Mouse (Mus musculus) embryonic facial prominence, embryonic 12.5 days (tissue): Measurements from ENCODE around the gene Kbtbd2. TPM values are rescaled to one million over a fixed set of nuclear protein-coding genes. Genes with fewer than 3 reads are reported as not detected.

ENCODE experiments used
- ATAC-seq: fragments of 200-750 bp; cut with Nextera tagmentation; 2 replicates; pipeline ENCODE4 v1.8.0; 2017; ENCODE audit not compliant: insufficient number of reproducible peaks, insufficient read depth, low FRiP score, low TSS enrichment
- H3K27ac ChIP-seq: fragments of 300-500 bp; sonication (generic); 2 replicates; pipeline ENCODE4 v1.5.1; 2016; ENCODE audit warnings: mild to moderate bottlenecking
- H3K27me3 ChIP-seq: fragments of 300-500 bp; sonication (generic); 2 replicates; pipeline ENCODE4 v1.6.1; 2016; ENCODE audit warnings: mild to moderate bottlenecking, moderate library complexity
- H3K36me3 ChIP-seq: fragments of 300-500 bp; sonication (generic); 2 replicates; pipeline ENCODE4 v1.6.1; 2016; ENCODE audit warnings: mild to moderate bottlenecking
- H3K4me1 ChIP-seq: fragments of 300-500 bp; sonication (generic); 2 replicates; pipeline ENCODE4 v1.6.1; 2016
- H3K4me2 ChIP-seq: fragments of 300-500 bp; sonication (generic); replicated peaks from 2 replicates; pipeline ENCODE4 v1.6.1; 2016; ENCODE audit warnings: mild to moderate bottlenecking, moderate library complexity
- H3K4me3 ChIP-seq: fragments of 300-500 bp; sonication (generic); 2 replicates; pipeline ENCODE4 v1.5.1; 2016; ENCODE audit warnings: mild to moderate bottlenecking
- H3K9ac ChIP-seq: fragments of 300-500 bp; sonication (generic); 2 replicates; pipeline ENCODE4 v1.6.1; 2016; ENCODE audit warnings: mild to moderate bottlenecking, moderate library complexity
- H3K9me3 ChIP-seq: fragments of 300-500 bp; sonication (generic); 2 replicates; pipeline ENCODE4 v1.6.1; 2016; ENCODE audit warnings: mild to moderate bottlenecking, moderate library complexity
- WGBS: fragments of 180-500 bp; shearing (Covaris S2); methylation state at CpG from one replicate; pipeline ENCODE4 v1.1.7; 2016; 5-methylcytosine and 5-hydroxymethylcytosine counted together
- polyA plus RNA-seq: library from polyadenylated mRNA; unstranded; fragments of >200 nt; fragmentation: Nextera tagmentation; extraction: Ambion mirVana; gene quantifications from 2 replicates; pipeline ENCODE4 v1.2.1, GENCODE M21; 2016

Kbtbd2 gene
- polyA plus RNA-seq, 1 experiment from 2014 or later, result 45.6 TPM

- H3K4me1 ChIP-seq, result no peaks in the 10 kb centered on the region
- no peak overlapping the region for H3K4me2 ChIP-seq
- WGBS, result 77% methylated on average over 2 of the region's 2 CpGs
- no peak for ATAC-seq
- no peaks in the 10 kb centered on the region for H3K27me3 ChIP-seq
- no peak overlapping the region for H3K9ac ChIP-seq
- no peaks in the 10 kb centered on the region for H3K36me3 ChIP-seq
- H3K27ac ChIP-seq, result no peak overlapping the region
- H3K9me3 ChIP-seq, result no peaks in the 10 kb centered on the region
- no peak overlapping the region for H3K4me3 ChIP-seq
These were observed 21.5 kb upstream of the Kbtbd2 start for GRCm38 (mm10) chr6:56819124-56819487.

- Histone ChIP-seq H3K4me3 (no peak overlapping the region), H3K9me3 (no peaks in the 10 kb centered on the region), H3K4me2 (no peak overlapping the region), H3K36me3 (no peaks in the 10 kb centered on the region), H3K27ac (no peak overlapping the region), H3K27me3 (no peaks in the 10 kb centered on the region), H3K9ac (no peak overlapping the region), H3K4me1 (no peaks in the 10 kb centered on the region)
- WGBS, result 76% methylated on average over 5 of the region's 5 CpGs
- ATAC-seq, result no peak
These were observed 21.0 kb upstream of the Kbtbd2 start for GRCm38 (mm10) chr6:56818436-56819123.

- 52% methylated on average over 2 of the region's 2 CpGs for WGBS
- Histone ChIP-seq H3K9ac (no peak overlapping the region), H3K36me3 (no peaks in the 10 kb centered on the region), H3K4me2 (no peak overlapping the region), H3K4me3 (no peak overlapping the region), H3K4me1 (no peaks in the 10 kb centered on the region), H3K27ac (no peak overlapping the region), H3K27me3 (no peaks in the 10 kb centered on the region), H3K9me3 (no peaks in the 10 kb centered on the region)
- no peak for ATAC-seq
These were observed 15.7 kb upstream of the Kbtbd2 start for GRCm38 (mm10) chr6:56813332-56813731.

GRCm38 (mm10) chr6:56808656-56809055 is 11.0 kb upstream of the Kbtbd2 start:
- H3K4me1 ChIP-seq, result no peaks in the 10 kb centered on the region
- H3K9ac ChIP-seq, result no peak overlapping the region
- no peak overlapping the region for H3K4me3 ChIP-seq
- no peaks in the 10 kb centered on the region for H3K27me3 ChIP-seq
- H3K27ac ChIP-seq, result no peak overlapping the region
- 11% methylated on average over 3 of the region's 3 CpGs for WGBS
- H3K4me2 ChIP-seq, result no peak overlapping the region
- ATAC-seq, result 0 out of 2 replicates have a peak, but pooled peaks have one; percentile 67
- H3K9me3 ChIP-seq, result no peaks in the 10 kb centered on the region
- H3K36me3 ChIP-seq, result no peaks in the 10 kb centered on the region

- no peaks in the 10 kb centered on the region for H3K36me3 ChIP-seq
These were observed 8.6 kb upstream of the Kbtbd2 start for GRCm38 (mm10) chr6:56806195-56806594.

GRCm38 (mm10) chr6:56805026-56805425 is 7.4 kb upstream of the Kbtbd2 start:
- ATAC-seq, result no peak
- Histone ChIP-seq H3K27me3 (no peaks in the 10 kb centered on the region), H3K27ac (no peak overlapping the region), H3K9me3 (no peaks in the 10 kb centered on the region), H3K4me1 (no peaks in the 10 kb centered on the region), H3K4me3 (no peak overlapping the region), H3K4me2 (no peak overlapping the region), H3K36me3 (no peaks in the 10 kb centered on the region), H3K9ac (no peak overlapping the region)
- 77% methylated on average over 4 of the region's 4 CpGs for WGBS

More at GRCm38 (mm10) chr6:56806195-56806594, 8.6 kb upstream of the Kbtbd2 start:
- no peak for ATAC-seq
- Histone ChIP-seq H3K4me1 (no peaks in the 10 kb centered on the region), H3K9me3 (no peaks in the 10 kb centered on the region), H3K27me3 (no peaks in the 10 kb centered on the region), H3K4me2 (no peak overlapping the region), H3K27ac (no peak overlapping the region), H3K9ac (no peak overlapping the region), H3K4me3 (no peak overlapping the region)
- 70% methylated on average over 2 of the region's 2 CpGs for WGBS

GRCm38 (mm10) chr6:56798152-56798465 is 496 bp upstream of the Kbtbd2 start:
- peak overlapping the region; percentile 82 for H3K4me3 ChIP-seq
- no peaks in the 10 kb centered on the region for H3K27me3 ChIP-seq
- peak overlapping the region; percentile 86 for H3K9ac ChIP-seq
- ATAC-seq, result no peak
- WGBS, result 21% methylated on average over 8 of the region's 8 CpGs
- peak overlapping the region; percentile 99 for H3K27ac ChIP-seq
- peak overlapping the region; percentile 71 for H3K4me2 ChIP-seq
- peaks cover 12% of the 10 kb centered on the region for H3K4me1 ChIP-seq
- no peaks in the 10 kb centered on the region for H3K9me3 ChIP-seq
- no peaks in the 10 kb centered on the region for H3K36me3 ChIP-seq

- H3K36me3 ChIP-seq, result no peaks in the 10 kb centered on the region
- H3K4me3 ChIP-seq, result peak overlapping the region; percentile 82
- no peak for ATAC-seq
- no peaks in the 10 kb centered on the region for H3K27me3 ChIP-seq
- H3K4me2 ChIP-seq, result peak overlapping the region; percentile 71
- peak overlapping the region; percentile 86 for H3K9ac ChIP-seq
- WGBS, result 1% methylated on average over 16 of the region's 16 CpGs
- peak overlapping the region; percentile 99 for H3K27ac ChIP-seq
- H3K4me1 ChIP-seq, result peaks cover 12% of the 10 kb centered on the region
- H3K9me3 ChIP-seq, result no peaks in the 10 kb centered on the region
These were observed 908 bp downstream of the Kbtbd2 start for GRCm38 (mm10) chr6:56796668-56797141.

GRCm38 (mm10) chr6:56796232-56796631 is 1.4 kb downstream of the Kbtbd2 start:
- no peaks in the 10 kb centered on the region for H3K36me3 ChIP-seq
- 10% methylated on average over 8 of the region's 8 CpGs for WGBS
- H3K4me3 ChIP-seq, result peak overlapping the region; percentile 82
- no peaks in the 10 kb centered on the region for H3K27me3 ChIP-seq
- H3K9ac ChIP-seq, result peak overlapping the region; percentile 86
- ATAC-seq, result no peak
- H3K4me2 ChIP-seq, result peak overlapping the region; percentile 71
- peak overlapping the region; percentile 99; the same call in 1 of the 2 replicates for H3K27ac ChIP-seq
- H3K9me3 ChIP-seq, result no peaks in the 10 kb centered on the region
- peaks cover 12% of the 10 kb centered on the region for H3K4me1 ChIP-seq

GRCm38 (mm10) chr6:56794834-56795233 is 2.8 kb downstream of the Kbtbd2 start:
- Histone ChIP-seq H3K36me3 (no peaks in the 10 kb centered on the region), H3K4me2 (peak overlapping the region; percentile 71), H3K9me3 (no peaks in the 10 kb centered on the region), H3K4me1 (peaks cover 12% of the 10 kb centered on the region), H3K9ac (no peak overlapping the region), H3K27ac (no peak overlapping the region), H3K27me3 (no peaks in the 10 kb centered on the region), H3K4me3 (no peak overlapping the region)
- ATAC-seq, result no peak
- WGBS, result 83% methylated on average over 5 of the region's 5 CpGs

- H3K27ac ChIP-seq, result no peak overlapping the region
- H3K36me3 ChIP-seq, result peaks cover 23% of the 10 kb centered on the region
- ATAC-seq, result no peak
- H3K4me1 ChIP-seq, result no peaks in the 10 kb centered on the region
- H3K4me2 ChIP-seq, result no peak overlapping the region
- no peak overlapping the region for H3K9ac ChIP-seq
- 88% methylated on average over 3 of the region's 3 CpGs for WGBS
- no peaks in the 10 kb centered on the region for H3K27me3 ChIP-seq
- no peak overlapping the region for H3K4me3 ChIP-seq
- no peaks in the 10 kb centered on the region for H3K9me3 ChIP-seq
These were observed 8.3 kb downstream of the Kbtbd2 start for GRCm38 (mm10) chr6:56789336-56789735.

GRCm38 (mm10) chr6:56787668-56788067 is 9.9 kb downstream of the Kbtbd2 start:
- no peak overlapping the region for H3K4me2 ChIP-seq
- peaks cover 34% of the 10 kb centered on the region for H3K36me3 ChIP-seq
- no peak for ATAC-seq
- H3K9ac ChIP-seq, result no peak overlapping the region
- H3K27ac ChIP-seq, result no peak overlapping the region
- no peaks in the 10 kb centered on the region for H3K9me3 ChIP-seq
- whole genome bisulfite sequencing, result 95% methylated on average over 2 of the region's 2 CpGs
- H3K4me3 ChIP-seq, result no peak overlapping the region
- no peaks in the 10 kb centered on the region for H3K27me3 ChIP-seq
- no peaks in the 10 kb centered on the region for H3K4me1 ChIP-seq
